Mouse (Mus musculus) megakaryocyte, embryonic 14.5 days (primary cell): ENCODE results near the gene Ptges2. TPM values are rescaled to one million over a fixed set of nuclear protein-coding genes. Genes with fewer than 3 reads are reported as not detected.

ENCODE experiments used
- H3K27me3 ChIP-seq: replicated peaks from 2 replicates; pipeline ENCODE3; 2012; ENCODE audit warnings: inconsistent platforms
- H3K36me3 ChIP-seq: replicated peaks from 2 replicates; pipeline ENCODE3; 2012; ENCODE audit warnings: low read length, inconsistent platforms, mixed read lengths
- H3K4me1 ChIP-seq: 2 replicates; pipeline ENCODE4 v1.6.1; 2012; ENCODE audit warnings: inconsistent platforms
- H3K4me3 ChIP-seq: replicated peaks from 2 replicates; pipeline ENCODE3; 2012; ENCODE audit warnings: moderate library complexity, mild to moderate bottlenecking, inconsistent platforms
- H3K9me3 ChIP-seq: 2 replicates; pipeline ENCODE4 v1.6.1; 2012; ENCODE audit warnings: inconsistent platforms
- FLI1 ChIP-seq: IDR thresholded peaks from 2 replicates; pipeline ENCODE4 v1.6.1; 2012; ENCODE audit warnings: low read length, inconsistent platforms, mixed read lengths
- GATA1 ChIP-seq: IDR thresholded peaks from 3 replicates; pipeline ENCODE4 v1.6.1; 2012; ENCODE audit warnings: mixed read lengths, low read length, inconsistent platforms, borderline replicate concordance
- polyA plus RNA-seq: library from polyadenylated mRNA; stranded (reverse); fragments of >175 nt; gene quantifications from 2 replicates; pipeline ENCODE4 v1.2.3, GENCODE M21; 2012; ENCODE audit warnings: low replicate concordance; ENCODE audit not compliant: insufficient read depth

Gene Ptges2
- polyA plus RNA-seq, result 2.5 and 3.4 TPM in 2 replicates

DNA sequence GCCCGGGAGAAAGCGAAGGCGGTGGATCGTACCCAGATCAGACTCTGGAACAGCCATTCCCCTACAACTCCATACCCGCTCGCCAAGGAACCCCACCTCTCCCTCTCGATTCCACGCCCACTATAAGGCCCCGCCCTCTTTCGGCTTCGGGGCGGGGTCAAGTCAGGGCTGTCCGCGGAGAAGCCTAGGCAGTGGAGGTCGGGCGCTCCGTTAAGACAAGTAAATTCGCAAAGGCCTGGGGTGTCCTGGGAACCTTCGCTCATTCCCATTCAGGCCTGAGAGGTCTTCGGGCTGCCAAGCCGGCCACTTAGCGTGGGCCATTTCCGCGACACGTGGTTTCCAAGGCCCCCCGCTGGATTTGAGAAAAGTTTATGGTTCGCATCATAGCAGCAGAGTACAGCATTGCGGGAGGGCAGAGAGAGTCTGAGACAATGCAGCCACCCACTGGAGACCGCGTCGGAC is at the start of gene Ptges2:
Gene Ptges2 (plus strand): TSS at position 413 of the 462 bp plus-strand sequence.
- Histone ChIP-seq H3K4me3 (peak within 1 kb of the TSS; percentile 99), H3K36me3 (peaks cover 27% of the 10 kb centered on the region), H3K27me3 (peaks cover 15% of the 10 kb centered on the region), H3K9me3 (no peaks in the 10 kb centered on the region), H3K4me1 (peaks cover 35% of the 10 kb centered on the region)
- TF ChIP-seq GATA1 (no peak), FLI1 (no peak)

DNA sequence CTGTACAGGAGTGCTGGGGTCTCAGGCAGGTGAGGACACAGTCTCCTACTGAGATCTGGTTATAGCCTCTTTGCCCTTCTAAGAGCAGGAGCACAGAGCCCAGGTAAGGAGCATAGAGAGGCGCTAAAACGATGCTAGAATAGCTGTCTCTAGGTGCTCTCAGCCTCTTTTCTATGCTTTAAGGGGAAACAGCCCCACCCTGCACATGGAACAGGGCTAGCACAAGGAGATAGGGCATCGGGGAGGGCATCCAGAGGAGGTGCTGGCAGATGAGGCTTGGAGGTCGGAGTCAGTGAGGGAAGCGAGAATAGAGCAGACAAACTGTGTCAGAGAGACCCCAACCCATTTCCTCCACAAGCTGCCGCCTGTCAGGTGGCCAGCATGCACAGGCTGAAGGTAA is 48.7 kb upstream of the Ptges2 start:
- peaks cover 82% of the 10 kb centered on the region for H3K27me3 ChIP-seq
- peaks cover 38% of the 10 kb centered on the region for H3K4me1 ChIP-seq
- no peak overlapping the region for H3K4me3 ChIP-seq
- no peaks in the 10 kb centered on the region for H3K36me3 ChIP-seq
- TF ChIP-seq GATA1 (no peak), FLI1 (no peak)
- no peaks in the 10 kb centered on the region for H3K9me3 ChIP-seq

DNA sequence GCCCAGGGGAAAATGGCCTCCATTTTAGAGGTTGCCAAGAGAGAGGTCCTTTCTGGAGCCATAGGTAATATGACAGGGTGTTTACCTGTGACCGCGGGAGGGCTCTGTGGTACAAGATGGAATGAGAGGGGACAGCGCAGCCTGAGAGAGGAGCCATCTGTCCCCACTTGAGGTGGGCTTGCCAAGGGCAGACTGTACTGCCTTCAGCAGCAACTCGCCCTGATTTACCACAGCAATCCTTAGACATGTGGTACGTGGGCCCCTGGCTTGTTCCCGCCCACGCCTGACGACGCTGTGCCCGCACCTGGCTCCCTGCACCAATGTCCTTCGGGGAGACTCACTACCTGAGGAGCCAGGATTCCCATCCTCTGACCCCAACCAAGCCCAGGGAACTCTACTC is 47.4 kb upstream of the Ptges2 start:
- no peaks in the 10 kb centered on the region for H3K36me3 ChIP-seq
- H3K4me1 ChIP-seq, result peaks cover 50% of the 10 kb centered on the region
- H3K4me3 ChIP-seq, result no peak overlapping the region
- no peak for TF ChIP-seq GATA1
- no peak for TF ChIP-seq FLI1
- H3K9me3 ChIP-seq, result no peaks in the 10 kb centered on the region
- peaks cover 83% of the 10 kb centered on the region for H3K27me3 ChIP-seq

DNA sequence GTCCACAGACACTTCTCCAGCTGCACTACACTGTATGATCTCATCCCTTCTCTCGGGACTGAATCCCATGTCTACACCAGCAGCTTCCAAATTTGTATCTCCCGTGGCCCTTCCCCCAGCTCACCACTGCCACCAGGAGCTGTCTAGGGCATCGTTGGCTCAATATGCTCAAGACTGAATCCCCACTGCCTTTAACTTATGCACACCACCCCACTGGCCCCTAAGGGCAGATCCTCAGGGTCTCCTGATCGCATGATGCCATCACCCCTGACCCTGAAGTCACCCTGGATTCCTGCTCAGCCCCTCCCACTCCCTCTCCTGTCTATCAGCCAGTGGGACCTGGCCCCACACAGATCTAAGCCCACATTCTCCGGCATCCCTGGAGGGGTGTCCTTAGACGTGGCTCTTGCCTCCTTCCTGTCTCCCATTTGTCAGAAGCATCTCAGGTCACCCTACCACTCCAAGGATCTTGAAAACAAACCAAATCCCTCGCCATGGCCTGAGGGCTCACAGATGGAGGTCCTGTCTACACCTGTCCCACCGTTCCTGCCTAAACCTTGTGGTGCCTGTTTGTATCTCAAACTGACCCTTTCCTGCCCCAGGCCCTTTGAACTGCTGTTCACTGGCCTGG is 46.0 kb upstream of the Ptges2 start:
- no peak overlapping the region for H3K4me3 ChIP-seq
- TF ChIP-seq GATA1, result no peak
- TF ChIP-seq FLI1, result no peak
- H3K27me3 ChIP-seq, result peaks cover 72% of the 10 kb centered on the region
- no peaks in the 10 kb centered on the region for H3K36me3 ChIP-seq
- no peaks in the 10 kb centered on the region for H3K9me3 ChIP-seq
- peaks cover 56% of the 10 kb centered on the region for H3K4me1 ChIP-seq

DNA sequence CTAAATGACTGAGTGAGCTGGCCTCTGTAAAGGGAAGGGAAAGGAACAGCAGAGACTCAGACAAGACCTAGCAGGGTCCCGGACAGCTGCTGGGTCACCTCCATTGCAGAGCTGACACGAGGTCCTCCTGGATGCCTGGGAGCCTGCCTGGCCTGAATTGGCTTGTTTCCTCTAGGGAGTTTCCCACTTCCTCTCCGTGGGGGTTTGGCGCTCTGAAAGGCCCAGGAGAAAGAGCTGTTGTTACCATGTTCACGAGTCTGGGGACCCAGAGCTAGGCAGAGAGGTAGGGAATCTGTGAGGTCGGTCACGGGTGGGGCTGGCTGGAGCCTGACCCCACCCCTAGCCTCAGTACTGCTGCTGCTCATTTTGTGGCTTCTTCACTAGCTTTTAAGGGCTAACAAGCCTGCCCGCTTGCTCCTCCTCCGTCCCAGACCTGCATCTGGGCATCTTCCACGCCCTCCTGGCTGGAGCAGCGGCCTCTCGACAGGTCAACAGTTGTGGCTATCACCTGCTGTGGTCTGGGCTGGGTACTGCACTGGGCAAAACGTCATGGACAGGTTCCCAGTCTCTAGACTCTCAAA is 45.1 kb upstream of the Ptges2 start:
- peaks cover 67% of the 10 kb centered on the region for H3K27me3 ChIP-seq
- no peak for TF ChIP-seq FLI1
- TF ChIP-seq GATA1, result no peak

DNA sequence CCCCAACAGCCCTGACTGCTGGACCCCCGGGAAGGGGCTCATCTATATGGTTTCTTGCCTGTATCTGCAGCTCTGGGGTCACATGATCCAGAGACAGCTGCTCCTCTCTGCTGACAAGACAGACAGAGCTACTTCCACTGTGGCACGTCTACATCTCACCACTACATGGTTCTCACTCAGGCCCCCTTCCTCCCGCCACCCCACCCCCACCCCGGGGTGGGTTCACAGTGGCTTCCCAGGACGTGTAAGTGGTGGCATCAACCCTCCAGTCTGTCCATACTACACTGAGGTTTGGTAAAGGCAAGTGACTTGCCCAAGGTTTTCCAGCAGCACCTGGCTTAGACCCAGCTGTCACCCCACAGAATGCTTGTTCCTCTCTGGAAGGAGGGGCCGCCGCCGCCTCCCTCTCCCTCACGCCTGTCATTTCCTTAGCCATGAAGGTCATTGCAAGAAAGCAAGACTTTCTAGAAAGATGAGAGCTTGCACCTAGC is 44.2 kb upstream of the Ptges2 start:
- peaks cover 67% of the 10 kb centered on the region for H3K27me3 ChIP-seq
- no peak overlapping the region for H3K4me3 ChIP-seq
- H3K36me3 ChIP-seq, result no peaks in the 10 kb centered on the region
- H3K9me3 ChIP-seq, result no peaks in the 10 kb centered on the region
- no peak for TF ChIP-seq FLI1
- peaks cover 56% of the 10 kb centered on the region for H3K4me1 ChIP-seq

More for the DNA sequence above, 45.1 kb upstream of the Ptges2 start:
- no peaks in the 10 kb centered on the region for H3K36me3 ChIP-seq
- H3K9me3 ChIP-seq, result no peaks in the 10 kb centered on the region
- no peak overlapping the region for H3K4me3 ChIP-seq
- peaks cover 56% of the 10 kb centered on the region for H3K4me1 ChIP-seq

DNA sequence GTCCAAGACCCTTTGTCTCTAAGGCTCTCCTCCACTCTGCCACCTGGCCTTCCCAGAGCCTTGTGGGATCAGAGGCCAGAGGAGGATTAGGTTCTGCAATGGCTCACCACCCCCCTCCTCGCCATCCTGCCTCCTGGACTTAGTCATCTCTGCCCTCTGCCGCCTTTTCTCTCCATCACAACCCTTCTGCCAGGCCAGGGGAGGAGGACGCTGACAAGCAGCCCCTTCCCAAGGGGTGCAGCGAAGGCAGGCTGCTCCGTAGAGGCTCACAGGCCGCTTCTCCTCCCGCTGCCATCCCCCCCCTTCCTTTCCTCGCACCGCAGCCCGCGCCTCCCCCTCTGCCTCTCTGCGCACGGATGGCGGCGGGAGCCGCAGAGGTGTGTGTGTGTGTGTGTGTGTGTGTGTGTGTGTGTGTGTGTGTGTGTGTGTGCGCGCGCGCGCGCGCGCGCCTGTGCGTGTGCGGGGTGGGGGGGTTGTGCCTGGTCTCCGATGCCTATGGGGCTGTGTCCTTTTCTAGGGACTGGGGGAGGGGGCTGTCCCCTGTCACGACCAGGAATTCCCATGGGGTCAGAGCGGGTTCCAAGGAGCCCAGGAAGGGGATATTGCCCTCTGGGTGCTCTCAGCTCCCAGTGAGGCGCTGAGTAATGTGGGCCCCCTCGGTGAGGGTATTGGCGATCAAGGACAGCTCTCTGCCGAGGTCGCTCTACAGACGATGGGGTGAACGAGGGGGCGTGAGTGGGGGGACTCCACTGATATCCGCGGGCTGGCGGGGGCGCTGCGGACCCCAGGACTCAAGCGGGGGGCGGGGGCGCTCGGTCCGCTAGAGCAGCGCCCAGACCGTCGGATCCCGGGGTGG is 43.3 kb upstream of the Ptges2 start, which contains the start of gene Ciz1:
Gene Ciz1 (plus strand): TSS at position 177 of the 856 bp plus-strand sequence.
- no peak for TF ChIP-seq GATA1
- TF ChIP-seq FLI1, result no peak
- Histone ChIP-seq H3K4me1 (peaks cover 63% of the 10 kb centered on the region), H3K4me3 (peak within 1 kb of the TSS; percentile 93), H3K9me3 (no peaks in the 10 kb centered on the region), H3K27me3 (peaks cover 59% of the 10 kb centered on the region), H3K36me3 (no peaks in the 10 kb centered on the region)

DNA sequence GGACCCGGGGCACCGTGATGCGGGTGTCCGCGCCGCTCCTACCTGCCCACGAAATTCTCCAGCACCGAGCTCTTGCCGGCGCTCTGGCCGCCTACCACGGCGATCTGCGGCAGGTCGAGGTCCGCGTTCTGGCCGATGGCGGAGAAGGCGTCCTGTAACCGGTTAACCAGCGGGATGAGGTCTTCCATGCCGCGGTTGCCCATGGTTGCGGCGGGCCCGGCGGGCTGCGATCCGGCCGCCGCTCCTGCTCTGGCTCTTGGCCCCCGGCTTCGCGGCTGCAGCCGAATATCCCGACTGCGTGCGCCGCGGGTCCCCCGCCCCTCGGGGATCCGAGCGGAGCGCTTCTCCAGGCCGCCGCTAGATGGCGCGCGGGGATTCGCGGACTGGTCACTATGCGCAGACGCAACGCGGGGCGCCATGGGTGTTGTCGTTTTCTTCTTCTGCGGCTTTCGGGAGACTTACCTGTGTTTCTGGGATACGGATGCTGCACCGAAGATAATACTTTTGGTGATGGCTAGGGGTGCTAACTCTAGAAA is 42.6 kb upstream of the Ptges2 start, which contains the start of gene Dnm1:
Gene Dnm1 (minus strand): TSS at position 332 of the 536 bp plus-strand sequence.
- H3K27me3 ChIP-seq, result peaks cover 57% of the 10 kb centered on the region
- H3K4me3 ChIP-seq, result peak within 1 kb of the TSS; percentile 93
- H3K36me3 ChIP-seq, result no peaks in the 10 kb centered on the region
- TF ChIP-seq FLI1 (no peak), GATA1 (no peak)
- peaks cover 67% of the 10 kb centered on the region for H3K4me1 ChIP-seq
- no peaks in the 10 kb centered on the region for H3K9me3 ChIP-seq

DNA sequence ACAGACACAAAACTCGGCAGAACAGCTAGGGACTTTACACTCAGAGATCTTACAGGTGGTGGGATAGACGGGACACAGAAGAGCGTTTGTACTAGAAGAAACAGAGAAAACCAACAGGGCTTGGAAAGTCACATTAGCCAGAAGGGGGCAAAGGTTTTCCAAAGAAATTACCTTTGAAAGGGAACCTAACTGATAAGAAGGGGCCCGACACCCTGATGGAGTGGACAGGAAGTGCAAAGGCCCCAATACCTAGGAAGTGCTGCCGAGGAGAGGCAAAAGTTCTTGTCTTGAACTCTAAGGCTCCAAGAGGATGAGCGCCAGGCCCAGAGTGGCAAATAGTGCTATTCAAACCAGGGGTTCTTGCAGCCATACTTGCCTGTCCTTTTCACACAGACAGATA is 41.9 kb upstream of the Ptges2 start:
- H3K36me3 ChIP-seq, result no peaks in the 10 kb centered on the region
- peaks cover 54% of the 10 kb centered on the region for H3K27me3 ChIP-seq
- peaks cover 64% of the 10 kb centered on the region for H3K4me1 ChIP-seq
- H3K9me3 ChIP-seq, result no peaks in the 10 kb centered on the region
- H3K4me3 ChIP-seq, result no peak overlapping the region
- no peak for TF ChIP-seq FLI1
- TF ChIP-seq GATA1, result no peak
